Mouse (Mus musculus) ES-CJ7 (cell line): ENCODE measurements at regions not wholly inside any gene's neighbourhood (a gene's known extent, or its start where the extent isn't known, plus 50 kb on each side); places are given as distances from the start of the nearest gene placed in this dataset.

Experiments
- DNase-seq: peaks from one replicate; pipeline ENCODE4 v3.0.0; 2011; ENCODE audit warnings: low read depth, low spot score

DNA sequence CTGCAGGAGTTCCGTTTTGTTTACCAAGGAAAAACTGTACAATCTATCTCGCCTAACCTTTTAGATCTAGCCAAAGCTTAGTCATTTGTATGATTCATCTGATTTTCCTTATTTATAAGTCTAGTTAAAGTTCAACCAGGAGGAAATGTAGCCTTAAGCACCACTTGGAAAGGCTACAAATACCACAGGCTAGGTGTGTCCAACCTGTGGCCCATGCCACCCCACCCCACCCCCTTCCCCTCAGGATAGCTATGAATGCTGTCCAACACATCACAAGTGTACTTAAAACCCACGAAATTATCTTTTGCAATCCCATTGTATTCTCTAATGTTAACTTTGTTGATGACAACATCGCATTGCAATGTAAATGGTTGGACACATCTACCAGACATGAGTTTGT lies 102.9 kb upstream of the Klf14 start:
- no peak for DNase-seq

DNA sequence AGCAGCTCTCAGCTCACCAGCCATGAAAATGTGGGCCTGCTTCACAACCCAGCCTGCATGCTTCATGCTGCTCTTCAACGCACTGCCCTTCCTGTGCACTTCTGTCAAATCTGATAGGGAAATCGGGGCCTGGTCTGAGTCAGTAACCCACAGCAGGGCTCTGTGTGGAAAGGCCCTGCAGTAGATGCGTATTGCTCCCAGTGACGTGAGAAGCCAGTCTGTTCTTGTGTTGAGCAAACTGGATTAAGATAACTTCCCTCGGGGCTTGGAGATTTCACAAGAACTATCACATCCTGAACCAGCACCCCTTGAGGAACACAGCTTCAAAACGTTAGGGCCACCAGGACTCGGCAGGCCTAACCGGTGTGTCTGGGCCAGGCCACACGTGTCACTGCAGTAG lies 106.5 kb upstream of the Klf14 start:
- no peak for DNase-seq

DNA sequence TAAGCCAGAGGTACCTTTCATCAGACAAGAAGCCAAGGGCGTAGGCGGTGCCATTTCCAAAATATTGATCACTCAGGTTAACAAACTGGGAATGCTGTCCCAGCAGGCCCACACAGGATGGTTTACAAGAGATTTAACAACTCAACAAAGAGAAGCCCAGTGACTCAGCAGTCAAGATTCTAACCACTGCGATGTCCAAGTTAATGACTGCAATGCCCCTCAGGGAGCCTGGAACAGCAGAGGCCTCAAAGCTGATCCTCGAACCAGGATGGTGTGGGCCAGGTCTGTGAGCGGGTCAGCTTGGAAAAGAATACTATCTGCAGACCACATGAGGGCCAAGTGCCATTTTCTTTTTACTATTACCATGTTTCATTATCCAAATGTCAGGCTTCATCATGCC lies 108.0 kb upstream of the Klf14 start:
- DNase-seq, result no peak

DNA sequence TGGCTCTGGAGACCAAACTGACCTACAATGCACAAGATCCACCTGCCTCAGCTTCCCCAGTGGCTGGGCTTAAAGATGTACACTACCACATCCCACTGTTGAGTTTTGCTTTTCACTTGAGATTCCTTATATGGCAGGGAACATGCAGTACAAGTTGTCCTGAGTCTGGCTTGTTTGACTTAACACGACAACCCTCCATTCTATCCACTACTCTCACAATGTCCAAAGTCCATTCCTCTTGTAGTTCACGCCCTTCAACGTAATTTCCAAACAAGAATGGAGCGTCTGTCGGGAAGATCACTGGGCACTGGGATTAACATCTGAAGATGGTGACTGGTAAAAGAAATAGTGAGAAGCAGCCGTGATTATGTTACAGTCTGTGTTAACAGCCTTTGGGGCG lies 108.6 kb upstream of the Klf14 start:
- DNase-seq, result no peak

DNA sequence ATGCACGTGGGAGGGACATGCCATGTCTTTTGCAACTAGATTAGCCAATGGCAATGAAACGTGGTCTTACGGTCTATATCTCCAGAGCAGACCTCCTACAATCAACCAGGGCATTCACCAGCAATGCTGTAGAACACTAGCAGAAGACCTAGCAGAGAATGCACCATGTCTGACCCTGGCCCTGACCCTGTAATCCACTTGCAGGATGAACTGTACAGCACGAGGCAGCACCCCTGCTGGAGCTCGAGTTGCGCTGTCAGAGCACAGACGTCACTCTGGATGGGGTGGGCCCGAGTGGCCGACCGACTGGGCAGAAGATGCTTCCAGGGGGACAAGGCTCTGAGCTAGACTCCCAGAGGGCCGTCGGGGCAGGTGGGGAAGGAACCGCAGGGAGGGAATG lies 110.4 kb upstream of the Klf14 start:
- DNase-seq, result no peak

DNA sequence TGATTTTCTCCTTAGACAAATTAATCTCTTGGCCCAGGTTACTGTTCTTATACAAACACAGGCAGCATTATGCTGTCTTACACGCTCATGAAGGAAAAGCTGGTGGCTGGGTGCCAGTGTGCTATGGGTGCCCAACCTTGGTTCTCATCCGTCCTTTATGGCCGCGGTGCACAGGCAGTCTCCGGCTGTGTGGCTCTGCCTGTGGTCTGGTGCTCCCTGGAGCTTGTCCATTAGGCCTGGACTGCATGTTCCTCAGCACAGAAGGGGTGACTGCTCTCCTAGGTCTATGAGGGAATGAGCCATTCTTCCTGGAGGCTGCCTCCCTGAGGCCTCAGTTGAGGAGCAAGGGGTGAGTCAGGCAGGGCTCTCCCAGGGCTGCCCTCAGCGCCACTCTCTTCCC lies 111.7 kb upstream of the Klf14 start:
- no peak for DNase-seq

DNA sequence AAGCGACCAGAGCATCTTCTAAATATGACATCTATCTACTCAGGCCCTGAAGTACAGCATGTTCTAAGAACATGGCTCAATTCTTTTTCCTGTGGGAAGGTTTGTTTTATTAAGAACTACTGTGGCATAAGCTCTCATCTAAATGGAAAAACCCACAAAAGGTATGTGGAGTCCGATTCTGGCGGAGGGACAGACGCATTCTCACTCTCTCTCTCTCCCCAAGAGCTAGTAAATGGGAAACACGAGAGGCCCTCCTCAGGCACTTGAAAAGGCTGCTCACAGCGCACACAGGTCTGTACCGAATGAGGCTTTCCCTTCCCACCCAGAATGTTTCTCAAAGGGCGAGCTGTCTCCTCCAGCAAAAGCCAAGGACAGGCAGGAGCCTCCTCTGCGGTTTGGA lies 112.1 kb upstream of the Klf14 start:
- no peak for DNase-seq

DNA sequence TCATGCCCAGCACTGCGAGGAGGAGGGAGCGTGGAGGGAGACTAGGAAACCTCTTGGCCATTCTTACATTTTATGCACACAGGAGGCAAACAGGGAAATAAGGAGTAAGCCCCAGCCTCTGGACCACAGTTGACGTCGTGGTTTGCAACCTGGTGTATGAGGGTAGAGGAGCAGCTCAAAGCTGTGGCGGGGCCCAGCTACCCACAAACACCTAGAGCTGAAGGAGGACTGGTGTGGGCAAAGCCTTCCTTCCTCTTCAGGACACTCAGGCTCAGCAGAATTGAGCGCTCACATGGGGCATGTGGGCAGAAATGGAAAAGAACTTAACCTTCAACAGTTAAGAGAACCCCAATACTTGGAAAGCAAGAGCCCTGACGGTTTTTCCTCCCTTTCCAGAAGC lies 113.2 kb upstream of the Klf14 start:
- DNase-seq, result no peak

DNA sequence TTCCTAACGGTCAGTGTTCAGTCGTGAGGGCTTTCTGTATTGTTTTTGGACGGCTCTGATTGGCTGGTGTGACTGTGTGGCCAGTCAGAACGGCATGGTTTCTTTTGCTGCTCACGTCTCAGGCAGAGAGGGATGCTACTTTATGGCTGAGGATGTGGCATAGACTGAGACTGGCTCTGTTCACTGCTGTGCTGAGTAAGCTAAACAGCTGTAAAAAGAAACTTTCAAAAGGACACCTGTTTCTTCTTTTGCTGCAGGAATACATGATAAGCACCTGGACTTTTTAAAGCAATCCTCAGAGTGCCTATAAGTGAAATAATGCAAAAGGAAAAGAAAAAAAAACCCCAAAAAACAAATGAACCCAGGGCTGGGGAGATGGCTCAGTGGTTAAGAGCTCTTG lies 113.7 kb upstream of the Klf14 start:
- DNase-seq, result no peak

DNA sequence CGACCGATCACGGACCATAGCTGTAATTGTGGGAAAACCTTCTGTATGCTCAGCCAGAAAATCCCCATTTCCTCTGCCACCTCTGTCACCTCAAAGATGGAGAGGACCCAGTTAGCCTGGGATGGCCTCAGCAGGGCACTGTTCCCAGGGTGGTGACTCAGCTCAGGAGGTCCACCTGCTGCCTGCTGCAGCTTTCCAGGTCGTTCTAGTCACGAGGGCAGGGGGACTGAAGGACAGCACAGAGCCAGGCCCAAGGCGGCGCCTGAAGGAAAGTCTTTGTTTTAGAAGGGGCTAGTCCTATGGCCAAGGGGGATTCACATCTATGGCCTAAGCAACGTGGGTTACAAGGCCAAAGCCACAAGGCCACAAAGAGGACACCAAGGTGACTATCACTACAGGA lies 114.5 kb upstream of the Klf14 start:
- no peak for DNase-seq

DNA sequence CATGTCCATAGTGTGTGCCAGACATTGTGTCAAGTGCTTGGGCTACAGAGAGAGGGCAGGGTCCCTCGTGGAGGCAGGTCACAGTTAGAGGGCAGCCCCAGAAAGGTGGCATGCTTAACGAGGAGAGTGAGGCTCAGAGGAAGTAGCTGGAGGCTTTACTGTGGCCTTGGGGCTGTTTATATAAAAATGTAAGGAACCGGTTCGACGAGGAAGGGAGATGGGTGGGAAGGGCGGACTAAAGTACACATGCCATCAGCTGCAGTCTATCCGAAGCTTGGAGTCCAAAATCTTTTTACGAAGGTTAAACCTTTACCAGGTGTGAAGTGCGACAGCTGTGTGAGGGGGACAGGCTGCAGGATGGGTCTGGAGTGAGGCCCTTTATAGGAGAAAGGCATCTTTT lies 115.5 kb upstream of the Klf14 start:
- DNase-seq, result no peak

DNA sequence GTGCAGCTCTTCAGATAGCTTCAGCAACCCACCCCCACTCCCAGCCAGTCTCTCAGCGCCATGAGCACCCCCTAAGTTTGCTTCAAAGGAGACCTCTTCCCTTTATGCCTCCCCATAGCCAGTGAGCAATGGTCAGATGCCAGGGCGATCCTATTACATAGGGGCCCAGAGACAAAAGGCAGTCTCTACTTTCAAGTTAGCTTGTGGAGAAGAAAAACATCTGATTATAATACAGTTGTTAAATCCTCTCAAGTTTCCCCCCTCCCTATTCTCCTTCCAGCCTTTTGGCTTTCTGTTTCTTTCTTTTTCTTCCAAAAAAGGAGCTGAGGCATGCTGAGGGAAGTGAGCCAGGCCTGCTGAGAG lies 116.3 kb upstream of the Klf14 start:
- DNase-seq, result no peak

DNA sequence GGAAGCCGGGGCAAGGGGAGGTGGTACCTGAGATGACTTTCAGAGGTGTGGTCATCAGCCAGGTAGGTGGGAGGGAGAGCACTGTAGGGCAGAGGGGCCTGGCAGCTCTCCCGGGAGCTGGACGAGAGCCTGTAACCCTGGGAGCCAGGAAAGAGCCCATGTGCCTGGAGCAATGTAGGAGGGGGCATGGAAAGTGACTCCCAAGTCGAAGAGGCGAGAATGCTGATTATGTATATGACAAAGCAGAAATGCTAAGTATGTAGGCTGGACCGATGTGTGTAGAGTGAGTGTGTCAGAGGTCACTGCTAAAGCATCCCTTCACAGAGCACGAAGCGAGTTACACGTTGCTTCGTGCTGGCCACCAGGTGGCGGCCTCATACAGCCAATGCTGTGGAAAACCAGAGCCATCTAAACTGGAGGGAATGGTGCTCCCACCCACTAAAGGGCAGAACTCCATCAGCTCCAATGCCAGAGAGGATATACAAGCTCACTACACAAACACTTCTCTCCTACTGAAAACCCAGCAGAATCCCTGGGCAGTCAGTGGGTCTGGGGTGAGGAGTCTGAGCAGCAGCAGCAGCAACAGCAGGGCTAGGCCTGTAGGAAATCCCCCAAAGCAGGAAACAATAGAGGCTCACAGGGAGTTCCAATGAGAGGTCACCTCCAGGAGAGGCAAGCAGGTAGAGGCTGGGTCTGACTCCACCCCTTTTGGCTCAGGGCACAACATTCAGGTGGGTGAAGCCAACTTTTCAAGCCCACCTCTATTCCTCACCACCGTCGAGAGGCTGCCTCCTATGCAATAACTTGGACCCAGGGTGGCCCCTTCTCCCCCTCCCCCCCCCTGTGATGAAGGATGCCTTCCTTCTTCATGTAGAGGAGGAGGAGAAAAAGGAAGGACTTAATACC lies 116.9 kb upstream of the Klf14 start:
- peak; percentile 80 for DNase-seq

DNA sequence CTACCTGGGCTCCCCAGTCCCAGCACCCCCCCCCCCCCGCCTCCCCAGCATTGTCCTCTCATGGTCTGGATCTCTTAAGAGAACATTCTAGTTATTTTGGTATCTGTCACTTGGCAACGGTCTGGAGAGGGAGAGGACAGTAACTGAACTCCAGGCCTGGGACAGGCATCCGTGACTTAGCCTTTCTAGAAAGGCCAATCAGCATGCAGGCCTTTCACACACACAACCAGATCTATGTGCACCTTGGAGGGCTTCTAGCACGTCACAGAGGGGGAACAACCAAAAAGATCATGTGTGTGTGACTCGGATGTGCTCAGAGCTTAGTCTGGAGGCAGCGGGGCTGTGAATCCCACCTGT lies 117.6 kb upstream of the Klf14 start:
- no peak for DNase-seq

DNA sequence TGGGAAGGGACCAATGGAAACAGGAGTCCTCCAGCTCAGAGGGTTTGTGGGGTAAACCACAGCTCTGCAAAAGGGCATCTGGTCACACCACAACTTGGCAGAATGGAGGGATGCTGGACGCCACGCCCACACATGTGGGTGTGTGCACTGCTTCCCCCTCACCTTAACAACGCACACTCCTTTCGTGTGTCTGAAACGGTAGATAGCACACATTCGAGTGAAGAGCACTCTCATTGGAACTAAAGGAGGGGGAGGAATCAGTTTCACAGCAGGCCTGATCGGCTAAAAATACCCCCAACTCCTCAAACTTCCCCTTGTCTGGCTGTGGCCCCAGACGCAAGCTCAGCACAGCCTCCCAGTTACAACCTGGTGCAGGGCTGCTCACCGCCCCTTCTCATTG lies 118.3 kb upstream of the Klf14 start:
- no peak for DNase-seq

DNA sequence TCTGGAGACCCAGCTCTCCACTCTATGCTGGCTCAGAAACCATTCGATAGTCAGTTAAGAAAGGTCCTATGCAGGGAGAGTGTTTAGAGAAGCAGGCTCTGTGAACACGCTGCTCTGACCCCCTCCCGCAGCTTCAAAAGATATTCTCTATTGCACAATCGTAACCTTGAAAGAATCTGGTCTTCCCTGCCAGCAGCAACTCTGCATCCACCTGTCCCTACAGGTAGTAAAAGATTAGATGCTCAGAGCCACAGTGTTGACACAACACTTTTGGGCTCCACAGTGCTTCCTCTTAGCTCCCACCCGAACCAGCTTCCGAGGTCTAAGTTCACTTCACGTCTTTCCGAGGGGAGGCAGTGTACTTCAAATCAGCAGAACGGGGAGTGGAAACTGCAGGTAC lies 118.9 kb upstream of the Klf14 start:
- DNase-seq, result no peak

DNA sequence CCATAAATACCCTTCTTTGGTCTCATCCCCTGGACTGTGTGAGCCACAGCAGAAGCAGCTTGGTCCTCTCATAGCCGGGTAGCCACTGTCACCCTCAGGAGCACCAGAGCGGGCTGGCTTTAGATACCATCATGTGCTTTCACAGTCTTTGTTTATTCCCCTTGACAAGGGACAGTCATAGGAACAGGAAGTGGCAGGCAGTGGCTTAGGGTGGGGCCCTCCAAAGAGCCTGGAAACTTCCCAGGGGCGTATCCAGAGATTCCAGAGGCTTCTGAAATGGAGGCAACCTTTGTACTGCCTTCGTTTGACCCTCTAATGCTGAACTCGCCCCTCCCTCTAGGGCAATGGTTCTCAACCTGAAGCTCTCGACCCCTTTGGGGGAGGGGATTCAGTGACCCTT lies 119.5 kb upstream of the Klf14 start:
- DNase-seq, result peak; percentile 28

DNA sequence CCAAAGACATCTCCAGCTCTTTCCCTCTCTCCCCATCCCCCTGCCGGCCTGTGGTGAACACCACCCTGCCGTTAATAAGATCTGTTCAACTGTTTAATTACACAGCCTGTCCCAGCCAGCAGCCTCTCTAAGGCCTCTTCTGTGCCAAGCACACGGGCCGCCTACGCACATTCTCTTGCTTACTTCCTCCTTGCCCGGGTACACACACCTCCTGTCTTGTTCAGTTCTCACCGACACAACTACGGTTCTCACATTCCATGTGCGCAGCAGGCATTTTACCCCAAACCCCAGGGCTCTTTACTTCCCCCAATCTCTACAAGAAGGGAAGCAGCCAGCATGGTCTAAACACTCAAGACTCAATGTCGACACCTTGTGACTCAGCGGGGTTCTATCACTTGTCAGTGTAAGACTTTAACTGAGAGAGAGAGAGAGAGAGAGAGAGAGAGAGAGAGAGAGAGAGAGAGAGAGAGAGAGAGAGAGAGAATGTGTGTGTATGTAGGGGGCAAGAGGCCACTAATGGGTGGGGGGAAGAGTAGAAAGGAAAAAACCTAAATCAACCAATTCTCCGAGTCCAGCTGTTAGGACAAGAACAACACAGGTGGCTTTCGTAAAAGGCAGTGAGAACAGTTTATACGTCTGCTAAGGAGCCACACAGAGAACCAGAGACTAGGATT lies 120.8 kb upstream of the Klf14 start:
- no peak for DNase-seq

DNA sequence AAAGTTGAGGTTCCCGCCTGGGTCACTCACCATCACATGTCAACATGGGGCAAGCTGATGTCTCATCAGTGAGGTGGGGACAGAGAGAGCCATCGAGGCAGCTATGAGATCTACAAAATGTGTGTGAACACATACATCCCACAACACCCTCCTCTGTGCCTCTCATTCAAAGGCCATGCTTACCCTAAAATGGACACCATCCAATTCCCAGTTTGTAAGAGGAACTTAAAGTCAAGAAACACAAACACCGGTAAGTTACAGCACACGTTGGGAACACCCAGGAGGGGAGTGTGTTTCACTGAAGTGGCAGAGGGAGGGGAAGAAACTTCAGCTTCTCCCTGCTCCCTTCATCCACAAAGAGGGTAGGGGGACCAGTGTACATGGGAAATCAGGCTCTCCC lies 121.4 kb upstream of the Klf14 start:
- no peak for DNase-seq

DNA sequence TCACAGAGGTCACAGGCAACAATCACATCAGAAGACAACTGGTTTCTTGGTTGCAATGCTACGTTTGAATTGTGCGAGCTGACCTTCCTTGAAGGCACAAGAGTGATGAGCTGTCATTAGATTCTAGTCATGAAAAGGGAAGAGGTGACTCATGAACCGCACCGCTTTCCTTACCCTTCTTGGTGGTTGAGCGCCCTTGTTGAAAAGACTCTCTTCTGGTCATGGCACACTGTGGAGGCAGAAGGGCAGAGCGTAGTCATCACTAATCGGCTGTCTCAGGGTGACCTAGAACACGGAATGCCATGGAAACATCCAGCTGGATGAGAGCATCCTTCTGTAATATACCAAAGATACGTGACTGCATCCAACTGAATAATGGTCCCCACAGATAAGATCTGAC lies 121.8 kb upstream of the Klf14 start:
- DNase-seq, result no peak

DNA sequence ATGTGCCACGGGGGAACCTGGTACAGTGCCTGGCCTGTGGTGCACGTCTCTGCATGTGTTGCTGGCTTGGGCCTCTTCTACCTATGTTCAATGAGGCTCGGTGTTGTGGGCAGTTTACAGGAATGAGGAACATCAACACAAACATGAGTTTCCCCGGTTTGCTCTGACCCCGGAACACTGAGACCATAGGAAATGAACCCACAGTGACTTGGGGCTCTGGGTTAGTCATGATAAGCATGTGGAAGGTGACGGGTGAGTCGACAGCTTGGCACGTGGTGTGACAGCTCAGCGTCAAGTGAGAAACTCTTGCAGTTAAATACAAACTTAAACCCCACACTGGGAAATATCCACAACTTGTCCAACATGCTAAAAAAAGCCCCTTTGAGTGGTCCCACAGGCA lies 122.4 kb upstream of the Klf14 start:
- DNase-seq, result no peak

DNA sequence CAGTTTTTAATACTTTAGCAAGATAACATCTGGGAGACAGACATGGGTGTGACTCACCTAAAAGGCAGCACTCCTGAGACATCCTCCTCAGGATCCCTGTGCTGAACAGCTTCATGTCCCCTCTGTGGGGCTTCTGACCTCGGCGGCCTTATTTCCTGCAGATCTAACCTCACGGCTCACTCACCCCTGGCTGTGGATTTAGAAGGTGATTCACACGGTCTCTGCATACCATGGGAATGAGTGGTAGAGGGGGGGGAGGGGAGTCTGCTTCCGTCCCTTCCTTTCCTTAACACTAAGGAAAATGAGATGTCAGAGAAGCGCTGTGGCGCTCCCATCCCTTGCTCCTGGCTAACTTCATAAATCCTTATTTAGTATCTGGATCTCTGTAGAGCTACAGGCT lies 123.1 kb upstream of the Klf14 start:
- no peak for DNase-seq

DNA sequence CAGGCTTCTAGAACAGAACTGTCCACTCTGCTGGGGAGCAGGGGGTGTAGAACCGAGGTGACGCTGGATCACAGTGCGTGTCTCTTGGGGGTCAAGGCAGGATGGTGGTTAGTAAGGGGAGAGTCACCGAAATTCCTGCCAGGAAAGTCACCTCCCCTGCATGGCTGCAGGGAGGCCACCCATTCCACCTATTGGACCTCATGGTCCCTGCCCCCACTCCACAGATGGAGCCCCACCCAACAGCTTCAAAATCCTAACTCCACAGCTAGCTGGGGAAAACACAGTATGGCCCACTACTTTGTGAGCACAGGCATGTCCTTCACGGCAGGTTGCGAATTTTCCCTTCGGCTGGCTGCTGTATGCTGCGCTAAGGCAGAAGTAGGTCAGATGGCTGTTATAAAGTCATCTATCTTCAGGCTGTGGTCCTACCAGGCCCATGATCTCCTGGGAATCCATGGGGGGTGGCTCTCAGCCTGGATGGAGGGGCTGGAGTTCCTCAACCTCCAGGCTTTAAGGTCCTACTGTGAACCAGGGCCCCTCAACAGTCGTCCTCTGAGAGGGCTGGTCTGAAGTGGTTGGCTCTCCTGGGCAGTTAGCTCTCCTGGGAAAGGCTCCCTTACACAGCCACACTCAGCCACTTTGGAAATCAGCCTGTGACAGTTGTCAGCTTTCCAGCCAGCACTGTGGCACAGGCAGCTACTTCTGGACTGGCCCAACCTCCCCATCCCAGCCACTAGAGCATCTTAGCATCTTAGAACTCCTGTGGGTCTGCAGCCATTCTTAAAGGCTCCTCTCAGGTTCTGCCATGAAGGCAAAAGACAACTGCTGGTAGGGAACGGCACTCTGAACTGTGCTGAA lies 124.0 kb upstream of the Klf14 start:
- no peak for DNase-seq
